Mouse (Mus musculus): ENCODE measurements around the gene Cyp2d26. TPM values are rescaled to one million over a fixed set of nuclear protein-coding genes. Genes with fewer than 3 reads are reported as not detected.

Cyp2d26 gene
- 0.10 TPM in 1 of 2 replicates, not detected in the other for polyA plus RNA-seq (2012; ENCODE audit: low replicate concordance)

DNA sequence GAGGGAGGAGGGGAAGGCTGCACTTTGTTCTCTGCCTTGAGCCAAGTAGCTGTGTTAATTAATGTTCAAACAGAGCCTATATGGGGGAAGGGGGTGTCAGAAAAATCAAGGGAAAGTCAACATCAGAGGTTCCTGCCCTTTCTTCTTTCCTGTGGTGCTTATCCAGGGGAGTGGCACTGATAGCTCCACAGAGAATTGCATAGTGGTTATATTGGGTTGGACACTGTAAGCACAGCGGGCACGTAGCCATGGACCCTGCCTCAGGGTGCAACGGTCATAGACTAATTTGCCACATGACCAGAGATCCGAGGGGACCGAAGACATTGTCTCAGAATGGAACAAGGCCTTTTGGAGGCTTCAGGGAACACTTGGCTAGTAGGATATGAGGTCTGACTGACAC lies at the start of gene Cyp2d26:
Gene Cyp2d26 (minus strand): TSS at position 18 of the 400 bp plus-strand sequence.

DNA sequence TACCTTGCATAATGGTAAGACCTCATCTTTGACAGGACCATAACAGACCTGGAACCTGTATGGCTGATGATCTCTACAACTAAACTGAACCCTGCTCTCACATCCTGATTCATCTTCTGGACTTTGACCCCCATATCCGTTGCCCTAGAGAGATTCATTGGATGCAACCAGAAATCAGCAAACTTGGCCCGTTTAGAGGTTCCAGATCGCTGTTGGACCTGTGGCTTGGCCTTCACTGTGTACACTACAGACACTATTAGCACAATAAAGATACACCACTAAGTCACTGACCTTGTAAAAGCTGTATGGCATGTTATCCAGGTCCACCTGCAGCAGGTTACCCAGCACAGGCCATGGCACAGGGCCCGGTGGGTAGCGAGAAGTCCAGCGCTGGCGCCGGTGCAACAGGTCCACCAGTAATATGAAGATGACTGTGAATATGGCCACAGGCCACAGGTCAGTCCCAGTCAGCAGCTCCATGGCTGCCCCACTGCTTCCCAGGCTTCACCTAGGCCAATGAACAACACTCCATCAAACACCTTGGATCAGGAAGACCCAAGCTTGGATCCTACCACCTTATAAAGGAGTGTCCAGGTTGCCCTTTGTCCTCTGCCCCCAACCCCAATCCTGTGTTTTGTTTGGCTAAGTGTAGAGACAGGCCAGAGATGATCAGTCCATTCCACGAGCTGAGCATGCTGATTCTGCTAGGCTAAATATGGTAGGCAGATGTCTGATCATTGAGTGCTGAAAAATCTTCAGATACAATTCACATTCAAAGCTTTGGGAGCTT lies 30.3 kb downstream of the Cyp2d26 start, which contains the start of gene Cyp2d40:
Gene Cyp2d40 (minus strand): TSS at position 553 of the 790 bp plus-strand sequence.

Other genes with a start within 250 kb of the Cyp2d26 start
- gene Cyp2d12, start 239.2 kb downstream of the Cyp2d26 start, polyA plus RNA-seq (2012; ENCODE audit: low replicate concordance): not detected in 2 replicates
- not detected in 2 replicates for gene Cyp2d34, start 173.3 kb downstream of the Cyp2d26 start, polyA plus RNA-seq (2012; ENCODE audit: low replicate concordance)
- gene Cyp2d40, start 30.1 kb downstream of the Cyp2d26 start, polyA plus RNA-seq (2012; ENCODE audit: low replicate concordance): not detected in 2 replicates
- gene Tcf20, start 193.6 kb upstream of the Cyp2d26 start, polyA plus RNA-seq (2012; ENCODE audit: low replicate concordance): 14.1 and 15.3 TPM in 2 replicates
- gene Nfam1, start 239.0 kb upstream of the Cyp2d26 start, polyA plus RNA-seq (2012; ENCODE audit: low replicate concordance): 2.2 and 3.7 TPM in 2 replicates

All from leukemia stem cell, adult 10-12 weeks (primary cell).